Mouse (Mus musculus) neural tube, embryonic 13.5 days (tissue): ENCODE measurements around the gene Ebf1. TPM values are rescaled to one million over a fixed set of nuclear protein-coding genes. Genes with fewer than 3 reads are reported as not detected.
"Not testable (repeated sequence)": the region's sequence is repeated elsewhere in the genome, so short reads cannot be mapped to it uniquely, and the experiment has no call there.

Source experiments
- ATAC-seq: fragments of 200-750 bp; cut with Nextera tagmentation; 2 replicates; pipeline ENCODE4 v1.8.0; 2017; ENCODE audit warnings: low read depth, mild to moderate bottlenecking, moderate TSS enrichment, moderate library complexity
- H3K27ac ChIP-seq: fragments of 300-500 bp; sonication (generic); replicated peaks from 2 replicates; pipeline ENCODE4 v1.5.1; 2015; ENCODE audit warnings: moderate library complexity, mild to moderate bottlenecking, inconsistent platforms
- H3K27me3 ChIP-seq: fragments of 300-500 bp; sonication (generic); 2 replicates; pipeline ENCODE4 v1.6.1; 2015; ENCODE audit warnings: mild to moderate bottlenecking, inconsistent platforms
- H3K36me3 ChIP-seq: fragments of 300-500 bp; sonication (generic); 2 replicates; pipeline ENCODE4 v1.6.1; 2015; ENCODE audit warnings: mild to moderate bottlenecking, inconsistent platforms
- H3K4me1 ChIP-seq: fragments of 300-500 bp; sonication (generic); replicated peaks from 2 replicates; pipeline ENCODE4 v1.6.1; 2015; ENCODE audit warnings: inconsistent platforms
- H3K4me2 ChIP-seq: fragments of 300-500 bp; sonication (generic); 2 replicates; pipeline ENCODE4 v1.6.1; 2015; ENCODE audit warnings: inconsistent platforms, mild to moderate bottlenecking, moderate library complexity
- H3K4me3 ChIP-seq: fragments of 300-500 bp; sonication (generic); 2 replicates; pipeline ENCODE4 v1.5.1; 2015; ENCODE audit warnings: mild to moderate bottlenecking, inconsistent platforms
- H3K9ac ChIP-seq: fragments of 300-500 bp; sonication (generic); 2 replicates; pipeline ENCODE4 v1.6.1; 2015; ENCODE audit warnings: moderate library complexity, mild to moderate bottlenecking, inconsistent platforms
- H3K9me3 ChIP-seq: fragments of 300-500 bp; sonication (generic); 2 replicates; pipeline ENCODE4 v1.6.1; 2016; ENCODE audit warnings: inconsistent platforms
- WGBS: fragments of 180-500 bp; shearing (Covaris S2); methylation state at CpG from one replicate; pipeline ENCODE4 v1.1.7; 2015; 5-methylcytosine and 5-hydroxymethylcytosine counted together
- polyA plus RNA-seq: library from polyadenylated mRNA; unstranded; fragments of >200 nt; fragmentation: Nextera tagmentation; extraction: Ambion mirVana; gene quantifications from 2 replicates; pipeline ENCODE4 v1.2.1, GENCODE M21; 2015

The Ebf1 gene
- polyA plus RNA-seq, result 182 and 184 TPM in 2 replicates

DNA sequence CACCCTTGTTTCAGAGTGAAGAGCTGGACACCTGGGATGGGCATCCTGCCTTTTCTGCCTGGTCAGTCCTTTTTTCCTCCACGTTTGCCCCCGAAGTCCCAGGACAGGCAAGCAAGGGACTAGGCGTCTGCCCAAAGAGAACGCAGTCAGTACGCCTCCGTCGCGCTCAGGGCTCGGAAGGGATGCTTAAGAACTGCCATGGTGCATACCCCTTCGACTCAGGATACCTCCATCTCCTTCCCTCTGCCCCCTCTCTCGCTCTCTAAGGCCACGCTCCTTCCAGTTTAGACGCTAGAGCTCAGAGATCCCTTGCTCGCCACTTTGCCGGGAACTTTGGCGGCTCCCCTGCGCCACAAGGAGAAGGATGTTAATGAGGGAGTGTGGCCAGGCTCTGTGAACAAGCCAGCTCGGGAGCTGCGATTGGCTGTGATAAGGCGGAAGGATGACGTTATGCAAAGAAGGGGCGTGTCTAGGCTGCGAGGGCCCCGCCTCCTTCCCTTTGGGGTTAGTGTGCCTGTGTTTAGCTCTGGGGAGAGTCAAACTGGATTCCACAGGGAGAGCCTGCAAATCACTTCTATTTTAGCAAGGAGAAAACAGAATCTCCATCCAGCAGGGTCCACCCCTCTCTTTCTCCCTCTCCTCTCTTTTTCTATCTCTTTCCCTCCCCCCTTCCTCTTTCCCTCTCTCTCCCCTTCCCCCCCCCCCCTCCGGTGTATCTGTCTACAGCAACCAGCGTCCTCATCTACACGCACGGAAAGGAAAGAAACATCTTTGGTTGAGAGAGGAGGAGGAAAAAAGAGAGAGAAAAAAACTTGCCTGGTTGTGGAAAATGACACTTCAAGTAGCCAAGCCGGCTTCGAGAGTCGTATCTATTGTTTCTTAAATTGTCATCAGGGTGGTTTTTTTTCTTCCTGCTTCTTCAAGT, at the start of gene Ebf1:
Ebf1 (plus strand) TSS at position 530 of the 925 bp plus-strand sequence.
- Histone ChIP-seq H3K9me3 (no peaks in the 10 kb centered on the region), H3K4me1 (peaks cover 61% of the 10 kb centered on the region), H3K36me3 (peaks cover 3% of the 10 kb centered on the region; the same call in 1 of the 2 replicates), H3K27me3 (peaks cover 25% of the 10 kb centered on the region), H3K4me2 (peak within 1 kb of the TSS; percentile 86), H3K9ac (peak within 1 kb of the TSS; percentile 99), H3K27ac (peak within 1 kb of the TSS; percentile 97), H3K4me3 (peak within 1 kb of the TSS; percentile 81)
- WGBS, result 0% methylated on average over 29 of the region's 31 CpGs
- peak; percentile 97 for ATAC-seq

DNA sequence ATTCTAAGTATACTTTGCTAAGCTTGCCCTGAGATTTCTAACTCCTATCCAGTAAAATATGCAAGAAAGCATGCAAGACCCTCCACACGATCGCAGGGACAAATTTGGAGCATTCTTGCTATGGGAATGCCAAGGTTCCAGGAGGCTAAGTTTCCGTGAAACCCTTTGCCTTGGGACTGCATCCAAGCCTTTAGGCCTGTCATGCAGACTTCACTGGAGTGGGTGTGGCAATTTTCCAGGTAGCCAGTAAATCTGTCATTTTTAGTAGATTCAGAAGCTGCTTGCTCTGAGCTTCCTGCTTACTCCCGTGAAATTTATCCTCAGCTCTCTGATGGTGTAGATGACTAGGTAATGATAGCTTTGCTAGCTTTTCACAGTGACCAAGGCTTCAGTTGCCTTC, 46.8 kb upstream of the Ebf1 start:
- peaks cover 37% of the 10 kb centered on the region for H3K36me3 ChIP-seq
- not testable (repeated sequence) for H3K9ac ChIP-seq, H3K4me3 ChIP-seq, H3K27ac ChIP-seq, H3K9me3 ChIP-seq, H3K4me1 ChIP-seq, ATAC-seq, H3K27me3 ChIP-seq, H3K4me2 ChIP-seq
- WGBS, result 98% methylated on average over 4 of the region's 4 CpGs

DNA sequence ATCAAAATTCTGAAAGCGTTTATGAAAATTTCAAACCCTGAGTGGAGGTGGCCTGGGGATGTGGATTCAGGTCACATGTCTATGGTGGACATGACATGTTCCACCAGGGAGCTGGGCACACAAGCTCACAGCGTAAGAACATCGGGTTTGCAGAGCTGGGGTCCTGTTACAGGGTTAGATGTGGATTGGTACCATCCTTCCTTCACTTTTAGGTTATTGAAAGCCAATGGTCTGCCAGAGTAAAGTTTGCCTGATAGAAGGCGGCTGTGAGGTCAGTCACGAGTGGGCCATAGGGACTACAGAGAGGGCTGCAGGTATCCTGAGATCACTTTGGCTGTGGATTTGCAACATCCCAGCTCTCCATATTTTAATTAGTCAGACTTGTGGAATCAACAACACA, 44.3 kb upstream of the Ebf1 start:
- H3K4me1 ChIP-seq, result no peaks in the 10 kb centered on the region
- WGBS, result 87% methylated on average over 5 of the region's 5 CpGs
- no peak overlapping the region for H3K4me2 ChIP-seq
- H3K9ac ChIP-seq, result no peak overlapping the region
- H3K27me3 ChIP-seq, result no peaks in the 10 kb centered on the region
- H3K27ac ChIP-seq, result no peak overlapping the region
- H3K9me3 ChIP-seq, result no peaks in the 10 kb centered on the region
- H3K4me3 ChIP-seq, result no peak overlapping the region
- no peak for ATAC-seq
- H3K36me3 ChIP-seq, result peaks cover 13% of the 10 kb centered on the region

DNA sequence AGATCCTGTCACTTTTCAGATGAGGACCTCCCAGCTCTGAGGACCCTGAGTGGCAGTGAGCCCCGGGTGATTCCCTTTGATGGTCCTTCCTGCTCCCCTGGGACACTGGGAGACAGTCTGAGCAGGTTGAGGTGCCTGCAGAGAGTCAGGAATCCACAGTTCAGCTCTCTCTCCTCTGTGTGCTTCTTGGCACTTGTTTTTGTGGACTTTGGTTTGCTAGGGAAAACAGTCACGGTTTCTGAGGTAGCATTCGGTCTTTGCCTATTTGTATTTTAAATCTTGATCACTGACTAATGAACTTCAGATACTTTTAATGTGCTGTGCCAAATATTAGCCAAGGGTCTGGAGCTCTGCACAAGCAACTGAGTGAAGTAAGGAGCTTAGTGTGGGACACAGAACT, 43.7 kb upstream of the Ebf1 start:
- Histone ChIP-seq H3K4me2 (no peak overlapping the region), H3K27ac (no peak overlapping the region), H3K9me3 (no peaks in the 10 kb centered on the region), H3K36me3 (peaks cover 12% of the 10 kb centered on the region; the same call in 1 of the 2 replicates), H3K27me3 (no peaks in the 10 kb centered on the region), H3K4me1 (no peaks in the 10 kb centered on the region), H3K9ac (no peak overlapping the region), H3K4me3 (no peak overlapping the region)
- 84% methylated on average over 3 of the region's 3 CpGs for WGBS
- no peak for ATAC-seq

DNA sequence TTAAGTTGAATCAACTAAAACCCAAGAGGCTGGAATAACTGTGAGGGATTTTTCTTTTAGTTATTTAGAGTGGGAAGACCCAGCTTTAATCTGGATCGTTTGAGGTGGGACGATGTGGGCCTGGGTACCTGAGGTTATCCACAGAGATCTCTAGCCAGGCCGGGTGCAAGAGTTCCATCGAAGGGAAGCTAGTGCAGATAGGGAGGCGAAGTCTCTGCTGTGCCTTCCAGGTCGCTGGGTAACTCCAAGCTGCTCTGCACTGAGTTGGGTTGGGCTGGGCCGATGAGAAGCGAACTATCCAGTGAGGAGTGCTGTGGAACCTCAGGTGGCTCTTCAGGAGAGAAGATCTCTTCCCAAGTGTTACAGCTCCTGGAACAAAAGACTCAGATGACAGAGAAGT, 42.7 kb upstream of the Ebf1 start:
- Histone ChIP-seq H3K4me2 (no peak overlapping the region), H3K9ac (no peak overlapping the region), H3K4me3 (no peak overlapping the region), H3K9me3 (no peaks in the 10 kb centered on the region), H3K27ac (no peak overlapping the region), H3K27me3 (no peaks in the 10 kb centered on the region), H3K36me3 (peaks cover 9% of the 10 kb centered on the region; the same call in 1 of the 2 replicates), H3K4me1 (no peaks in the 10 kb centered on the region)
- WGBS, result 93% methylated on average over 8 of the region's 8 CpGs
- no peak for ATAC-seq

DNA sequence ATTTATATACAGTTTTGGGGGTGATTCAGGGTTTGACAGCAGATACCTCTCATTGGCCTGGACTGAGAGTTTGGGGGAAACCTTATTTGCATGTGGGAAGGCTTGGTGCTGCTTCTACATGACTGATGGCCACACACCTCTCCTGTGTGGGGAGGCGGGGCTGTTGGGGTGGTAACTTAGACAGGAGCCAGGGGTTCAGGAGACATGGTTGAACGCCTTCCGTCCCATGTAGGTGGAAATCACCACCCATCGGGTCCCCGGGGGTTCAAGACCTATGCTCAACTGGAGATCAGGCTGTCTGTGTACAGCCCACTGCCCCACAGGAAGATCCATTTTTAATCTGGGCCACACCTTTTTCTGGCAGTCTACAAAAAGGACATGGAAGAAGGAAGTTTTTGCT, 42.3 kb upstream of the Ebf1 start:
- 95% methylated on average over 5 of the region's 5 CpGs for WGBS
- Histone ChIP-seq H3K27me3 (no peaks in the 10 kb centered on the region), H3K4me1 (no peaks in the 10 kb centered on the region), H3K4me2 (no peak overlapping the region), H3K4me3 (no peak overlapping the region), H3K9ac (no peak overlapping the region), H3K27ac (no peak overlapping the region), H3K36me3 (peaks cover 4% of the 10 kb centered on the region; the same call in 1 of the 2 replicates), H3K9me3 (no peaks in the 10 kb centered on the region)
- no peak for ATAC-seq

DNA sequence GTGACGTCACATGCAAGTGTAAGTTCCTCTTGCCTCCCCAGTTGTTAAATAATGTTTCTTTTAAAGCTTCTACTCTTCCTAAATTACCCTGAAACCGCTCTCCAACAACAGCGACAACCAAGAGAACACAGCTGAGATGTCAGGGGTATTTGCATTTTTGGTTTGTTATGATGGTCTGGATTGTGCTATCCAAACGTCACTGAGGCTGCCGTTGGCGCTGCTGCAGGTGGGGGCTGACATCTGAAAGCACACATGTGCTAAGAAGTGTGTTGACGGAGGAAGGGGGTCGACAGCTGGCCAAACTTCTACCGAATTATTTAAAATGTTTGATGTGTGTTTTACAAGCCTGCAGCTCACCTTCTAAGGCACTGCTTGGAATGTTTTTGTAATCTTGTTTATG, 39.2 kb upstream of the Ebf1 start:
- no peaks in the 10 kb centered on the region for H3K4me1 ChIP-seq
- H3K27ac ChIP-seq, result no peak overlapping the region
- no peaks in the 10 kb centered on the region for H3K27me3 ChIP-seq
- no peaks in the 10 kb centered on the region for H3K36me3 ChIP-seq
- no peak overlapping the region for H3K9ac ChIP-seq
- no peak for ATAC-seq
- H3K4me2 ChIP-seq, result no peak overlapping the region
- H3K4me3 ChIP-seq, result no peak overlapping the region
- no peaks in the 10 kb centered on the region for H3K9me3 ChIP-seq
- 80% methylated on average over 9 of the region's 9 CpGs for WGBS

DNA sequence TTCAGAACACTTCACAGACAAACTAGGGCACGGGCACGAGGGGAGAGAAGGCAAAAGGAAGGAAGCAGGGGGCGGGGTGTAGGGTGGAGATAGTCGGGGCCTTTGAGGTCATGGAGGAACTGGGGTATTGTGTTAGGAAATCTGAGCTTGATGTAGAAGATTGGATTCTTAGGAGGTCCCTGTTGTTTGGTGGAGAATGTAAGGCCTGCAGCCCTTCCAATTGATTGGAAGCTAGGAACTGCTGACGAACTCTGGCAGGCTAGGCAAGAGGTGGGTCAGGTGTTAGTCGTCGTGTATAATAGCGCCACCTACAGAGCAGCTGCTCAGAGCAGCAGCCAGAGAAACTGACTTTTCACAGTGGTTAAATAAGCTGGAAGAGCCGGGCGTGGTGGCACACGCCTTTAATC, 35.8 kb upstream of the Ebf1 start:
- 33% methylated on average over 11 of the region's 11 CpGs for WGBS
- no peaks in the 10 kb centered on the region for H3K36me3 ChIP-seq

DNA sequence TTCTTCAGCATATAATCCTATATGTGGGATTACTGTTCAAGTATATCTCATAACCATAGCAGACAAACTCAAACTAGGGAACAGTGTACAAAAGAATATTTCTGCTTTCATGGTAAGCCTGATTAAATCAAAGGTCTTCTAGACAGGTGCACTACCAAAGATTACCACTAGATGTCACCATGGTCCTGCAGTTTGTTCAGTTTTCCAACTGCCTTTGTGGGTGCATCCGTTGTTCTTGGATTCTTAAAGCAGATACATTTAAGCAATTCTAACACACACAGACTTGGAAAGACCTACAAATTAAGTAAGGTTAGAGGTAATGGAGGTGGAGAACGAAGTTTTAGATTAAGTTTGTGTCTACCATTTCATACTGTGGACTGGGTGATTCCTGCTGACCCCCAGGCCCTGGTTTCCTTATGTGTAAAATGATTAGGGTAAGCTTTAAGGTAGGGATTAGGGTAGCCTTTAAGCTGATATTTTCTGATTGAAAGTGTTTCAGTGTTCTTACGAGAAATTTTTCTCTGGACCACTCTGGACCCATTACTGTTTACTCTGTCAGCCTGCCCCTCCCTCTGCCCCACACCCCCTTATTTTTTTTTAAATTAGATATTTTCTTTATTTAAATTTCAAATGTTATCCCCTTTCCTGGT, 30.9 kb upstream of the Ebf1 start:
- 11% methylated on average over 3 of the region's 3 CpGs for WGBS
- ATAC-seq, result peak; percentile 89; the same call in 1 of the 2 replicates
- H3K9ac ChIP-seq, result 0 out of 2 replicates have a peak overlapping the region, but pooled peaks have one; percentile 22
- no peak overlapping the region for H3K4me2 ChIP-seq
- H3K27ac ChIP-seq, result no peak overlapping the region
- no peaks in the 10 kb centered on the region for H3K9me3 ChIP-seq
- no peaks in the 10 kb centered on the region for H3K36me3 ChIP-seq
- H3K27me3 ChIP-seq, result no peaks in the 10 kb centered on the region
- peaks cover 8% of the 10 kb centered on the region for H3K4me1 ChIP-seq
- H3K4me3 ChIP-seq, result no peak overlapping the region

More for the DNA sequence above, 35.8 kb upstream of the Ebf1 start:
- Histone ChIP-seq H3K4me2 (no peak overlapping the region), H3K9me3 (no peaks in the 10 kb centered on the region), H3K27ac (no peak overlapping the region), H3K27me3 (no peaks in the 10 kb centered on the region), H3K9ac (no peak overlapping the region), H3K4me3 (no peak overlapping the region), H3K4me1 (peaks cover 1% of the 10 kb centered on the region; the same call in 1 of the 2 replicates)
- no peak for ATAC-seq

DNA sequence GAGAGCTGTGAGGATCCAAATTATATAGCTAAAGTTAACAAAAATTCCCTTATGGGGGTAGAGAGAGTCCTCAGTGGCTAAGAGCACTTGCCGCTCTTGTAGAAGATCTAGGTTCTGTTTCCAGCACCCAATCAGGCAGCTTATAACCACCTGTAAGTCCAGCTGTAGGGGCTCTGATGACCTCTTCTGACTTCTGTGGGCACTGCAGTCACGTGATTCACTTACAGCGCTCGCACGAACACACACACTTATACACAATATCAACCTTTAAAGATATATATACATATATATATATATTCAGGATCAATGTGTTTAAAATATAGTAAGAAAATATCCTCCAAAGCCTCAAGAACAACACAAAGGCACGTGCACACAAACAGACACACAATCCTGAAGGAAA, 24.1 kb upstream of the Ebf1 start:
- no peak for ATAC-seq

DNA sequence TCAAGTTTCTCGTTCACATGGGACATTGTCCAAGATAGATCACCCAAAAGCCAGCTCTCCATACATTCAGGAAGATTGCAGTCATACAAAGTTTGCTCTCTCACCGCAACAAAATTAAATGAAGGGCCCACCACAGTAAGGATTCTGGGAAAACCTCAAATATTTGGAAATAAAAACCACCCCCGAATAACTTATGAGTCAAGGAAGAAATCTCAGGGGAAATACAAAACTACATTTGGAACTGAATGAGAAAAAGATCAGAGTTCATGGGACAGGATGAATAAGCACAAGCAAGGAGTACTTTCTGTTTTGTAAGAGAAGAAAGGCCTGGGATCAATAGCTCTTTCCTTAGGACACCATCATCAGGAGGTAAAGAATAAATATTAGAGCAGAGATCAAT, 22.3 kb upstream of the Ebf1 start:
- Histone ChIP-seq H3K9ac (no peak overlapping the region), H3K27ac (no peak overlapping the region), H3K4me1 (peaks cover 4% of the 10 kb centered on the region; the same call in 1 of the 2 replicates), H3K4me2 (no peak overlapping the region), H3K4me3 (no peak overlapping the region), H3K27me3 (no peaks in the 10 kb centered on the region), H3K36me3 (no peaks in the 10 kb centered on the region), H3K9me3 (no peaks in the 10 kb centered on the region)
- WGBS, result 78% methylated on average over 3 of the region's 3 CpGs
- no peak for ATAC-seq

More for the DNA sequence above, 24.1 kb upstream of the Ebf1 start:
- H3K36me3 ChIP-seq, result no peaks in the 10 kb centered on the region
- H3K4me3 ChIP-seq, result no peak overlapping the region
- no peak overlapping the region for H3K9ac ChIP-seq
- H3K4me1 ChIP-seq, result peaks cover 5% of the 10 kb centered on the region; the same call in 1 of the 2 replicates
- H3K27ac ChIP-seq, result no peak overlapping the region
- 90% methylated on average over 6 of the region's 6 CpGs for WGBS
- no peaks in the 10 kb centered on the region for H3K9me3 ChIP-seq
- no peaks in the 10 kb centered on the region for H3K27me3 ChIP-seq
- no peak overlapping the region for H3K4me2 ChIP-seq

DNA sequence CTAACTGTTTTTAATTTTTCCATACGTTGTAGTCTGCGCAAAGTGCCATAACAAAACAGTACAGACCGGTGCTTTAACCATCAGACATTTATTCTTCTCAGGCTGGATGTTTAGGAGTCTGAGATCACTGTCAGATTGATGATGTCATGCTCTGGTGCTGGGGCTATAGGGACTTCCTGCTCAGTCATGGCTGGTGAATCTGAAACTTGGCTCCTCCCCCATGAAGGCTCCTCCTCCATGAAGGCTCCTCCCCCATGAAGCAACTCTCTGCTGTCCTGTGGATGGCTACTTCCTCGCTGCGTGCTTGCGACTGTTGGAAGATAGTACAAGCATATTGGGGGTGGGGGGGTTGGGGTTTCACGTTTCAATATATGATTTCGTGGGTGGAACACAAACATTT, 10.2 kb upstream of the Ebf1 start:
- Histone ChIP-seq H3K4me2 (no peak overlapping the region), H3K9me3 (no peaks in the 10 kb centered on the region), H3K9ac (no peak overlapping the region), H3K27me3 (no peaks in the 10 kb centered on the region), H3K4me1 (peaks cover 11% of the 10 kb centered on the region), H3K27ac (no peak overlapping the region), H3K4me3 (no peak overlapping the region), H3K36me3 (no peaks in the 10 kb centered on the region)
- no peak for ATAC-seq
- WGBS, result 89% methylated on average over 8 of the region's 8 CpGs
